Mouse (Mus musculus) lung, embryonic 16.5 days (tissue): ENCODE data around the gene Nemf. TPM values are rescaled to one million over a fixed set of nuclear protein-coding genes. Genes with fewer than 3 reads are reported as not detected.

ENCODE experiments used
- ATAC-seq: fragments of 200-750 bp; cut with Nextera tagmentation; 2 replicates; pipeline ENCODE4 v1.8.0; 2017; ENCODE audit warnings: low read depth, mild to moderate bottlenecking, moderate library complexity
- H3K27ac ChIP-seq: fragments of 300-500 bp; sonication (generic); 2 replicates; pipeline ENCODE4 v1.5.1; 2014; ENCODE audit warnings: mild to moderate bottlenecking, control low read depth, low read length
- H3K27me3 ChIP-seq: fragments of 300-500 bp; sonication (generic); 2 replicates; pipeline ENCODE4 v1.6.1; 2014; ENCODE audit warnings: low read depth, low read length, mixed read lengths; ENCODE audit not compliant: control insufficient read depth, insufficient read depth
- H3K36me3 ChIP-seq: fragments of 300-500 bp; sonication (generic); 2 replicates; pipeline ENCODE4 v1.6.1; 2014; ENCODE audit warnings: low read length; ENCODE audit not compliant: control insufficient read depth, insufficient read depth
- H3K4me1 ChIP-seq: fragments of 300-500 bp; sonication (generic); replicated peaks from 2 replicates; pipeline ENCODE4 v1.6.1; 2014; ENCODE audit warnings: low read length, mixed read lengths; ENCODE audit not compliant: control insufficient read depth, insufficient read depth
- H3K4me2 ChIP-seq: fragments of 300-500 bp; sonication (generic); 2 replicates; pipeline ENCODE4 v1.6.1; 2014; ENCODE audit warnings: low read depth, low read length, control low read depth
- H3K4me3 ChIP-seq: fragments of 300-500 bp; sonication (generic); 2 replicates; pipeline ENCODE4 v1.5.1; 2014; ENCODE audit warnings: mild to moderate bottlenecking, low read length, control low read depth
- H3K9ac ChIP-seq: fragments of 300-500 bp; sonication (generic); 2 replicates; pipeline ENCODE4 v1.6.1; 2014; ENCODE audit warnings: low read length, control low read depth
- H3K9me3 ChIP-seq: fragments of 300-500 bp; sonication (generic); 2 replicates; pipeline ENCODE4 v1.6.1; 2016; ENCODE audit warnings: low read length; ENCODE audit not compliant: control insufficient read depth
- WGBS: fragments of 180-500 bp; shearing (Covaris S2); extraction: QIAGEN DNeasy Blood & Tissue Kit; methylation state at CpG from one replicate; pipeline ENCODE4 v1.1.7; 2014; 5-methylcytosine and 5-hydroxymethylcytosine counted together
- polyA plus RNA-seq: library from polyadenylated mRNA; unstranded; fragments of >200 nt; fragmentation: Nextera tagmentation; extraction: Ambion mirVana; gene quantifications from 2 replicates; pipeline ENCODE4 v1.2.1, GENCODE M21; 2015

Gene Nemf
- polyA plus RNA-seq, 1 experiment from 2014 or later: 86.9 TPM

GRCm38 (mm10) chr12:69287535-69287934 lies 69.4 kb downstream of the Nemf start:
- H3K36me3 ChIP-seq: no peaks in the 10 kb centered on the region
- ATAC-seq: no peak
- H3K9ac ChIP-seq: no peak overlapping the region
- H3K4me1 ChIP-seq: no peaks in the 10 kb centered on the region
- no peak overlapping the region for H3K4me2 ChIP-seq
- no peak overlapping the region for H3K4me3 ChIP-seq
- 82% methylated on average over 8 of the region's 8 CpGs for WGBS
- no peaks in the 10 kb centered on the region for H3K9me3 ChIP-seq
- no peaks in the 10 kb centered on the region for H3K27me3 ChIP-seq
- no peak overlapping the region for H3K27ac ChIP-seq

- Histone ChIP-seq H3K36me3 (no peaks in the 10 kb centered on the region), H3K27me3 (no peaks in the 10 kb centered on the region), H3K4me1 (no peaks in the 10 kb centered on the region), H3K9me3 (no peaks in the 10 kb centered on the region), H3K27ac (no peak overlapping the region), H3K4me3 (no peak overlapping the region), H3K4me2 (no peak overlapping the region), H3K9ac (no peak overlapping the region)
- 79% methylated on average over 7 of the region's 7 CpGs for WGBS
- no peak for ATAC-seq
Measured at GRCm38 (mm10) chr12:69283146-69283545, 73.8 kb downstream of the Nemf start.

GRCm38 (mm10) chr12:69280915-69281314 lies 76.0 kb downstream of the Nemf start:
- Histone ChIP-seq H3K27ac (no peak overlapping the region), H3K4me1 (no peaks in the 10 kb centered on the region), H3K36me3 (no peaks in the 10 kb centered on the region), H3K4me3 (no peak overlapping the region), H3K9me3 (no peaks in the 10 kb centered on the region), H3K27me3 (no peaks in the 10 kb centered on the region), H3K4me2 (no peak overlapping the region), H3K9ac (no peak overlapping the region)
- 87% methylated on average over 3 of the region's 3 CpGs for WGBS
- ATAC-seq: no peak

- ATAC-seq: no peak
- Histone ChIP-seq H3K9me3 (no peaks in the 10 kb centered on the region), H3K27ac (no peak overlapping the region), H3K9ac (no peak overlapping the region), H3K27me3 (no peaks in the 10 kb centered on the region), H3K4me2 (no peak overlapping the region), H3K4me1 (no peaks in the 10 kb centered on the region), H3K4me3 (no peak overlapping the region), H3K36me3 (no peaks in the 10 kb centered on the region)
- 17% methylated on average over 1 of the region's 1 CpGs for WGBS
Measured at GRCm38 (mm10) chr12:69279931-69280469, 77.0 kb downstream of the Nemf start.

GRCm38 (mm10) chr12:69268956-69269355 lies 88.0 kb downstream of the Nemf start:
- Histone ChIP-seq H3K27ac (no peak overlapping the region), H3K27me3 (no peaks in the 10 kb centered on the region), H3K9me3 (no peaks in the 10 kb centered on the region), H3K4me1 (no peaks in the 10 kb centered on the region), H3K4me3 (no peak overlapping the region), H3K9ac (no peak overlapping the region), H3K4me2 (no peak overlapping the region), H3K36me3 (no peaks in the 10 kb centered on the region)
- ATAC-seq: no peak
- 85% methylated on average over 2 of the region's 2 CpGs for WGBS

GRCm38 (mm10) chr12:69267956-69268632 lies 88.9 kb downstream of the Nemf start:
- WGBS: 74% methylated on average over 11 of the region's 11 CpGs
- Histone ChIP-seq H3K27me3 (no peaks in the 10 kb centered on the region), H3K4me3 (no peak overlapping the region), H3K36me3 (no peaks in the 10 kb centered on the region), H3K4me1 (no peaks in the 10 kb centered on the region), H3K4me2 (no peak overlapping the region), H3K27ac (no peak overlapping the region), H3K9me3 (no peaks in the 10 kb centered on the region), H3K9ac (no peak overlapping the region)
- no peak for ATAC-seq

- no peak for ATAC-seq
- Histone ChIP-seq H3K4me2 (no peak overlapping the region), H3K4me1 (no peaks in the 10 kb centered on the region), H3K9me3 (no peaks in the 10 kb centered on the region), H3K27ac (no peak overlapping the region), H3K36me3 (no peaks in the 10 kb centered on the region), H3K4me3 (no peak overlapping the region), H3K27me3 (no peaks in the 10 kb centered on the region), H3K9ac (no peak overlapping the region)
- WGBS: 87% methylated on average over 3 of the region's 3 CpGs
Measured at GRCm38 (mm10) chr12:69265031-69265430, 91.9 kb downstream of the Nemf start.

GRCm38 (mm10) chr12:69262251-69262650 lies 94.7 kb downstream of the Nemf start:
- Histone ChIP-seq H3K27me3 (no peaks in the 10 kb centered on the region), H3K9ac (no peak overlapping the region), H3K36me3 (no peaks in the 10 kb centered on the region), H3K27ac (no peak overlapping the region), H3K9me3 (no peaks in the 10 kb centered on the region), H3K4me3 (no peak overlapping the region), H3K4me1 (no peaks in the 10 kb centered on the region), H3K4me2 (no peak overlapping the region)
- 88% methylated on average over 5 of the region's 5 CpGs for WGBS
- no peak for ATAC-seq
